Comparison of ENCODE assay signal across 21 mouse cellular contexts in the genomic region with DNA sequence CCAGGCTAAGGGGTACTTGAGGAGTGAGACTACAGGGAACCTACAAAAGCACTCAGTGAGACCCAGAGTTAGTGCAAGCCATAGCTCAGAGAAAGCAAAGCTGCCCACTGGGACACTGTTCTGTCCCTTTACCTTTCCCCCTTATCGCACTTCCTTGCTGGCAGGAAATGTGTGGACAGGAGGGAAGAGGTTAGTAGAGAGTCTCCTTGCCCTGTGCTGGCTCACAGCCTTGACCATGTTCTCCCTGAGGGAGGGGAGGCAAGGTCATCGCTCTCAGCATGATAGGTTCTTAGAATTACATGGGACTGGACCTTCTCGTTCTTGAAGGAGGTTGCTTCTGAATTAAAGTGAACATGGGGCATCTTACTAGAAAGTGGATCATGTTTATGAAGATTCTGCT.
A peak's percentile ranks its signal among the peaks of the same experiment; 100 is the strongest.
DNase-seq lines count a peak whose midpoint lies in the region; ATAC-seq and TF ChIP-seq lines count a peak whose summit lies in the region.
"Had no signal": no experiment of that assay in that cellular context is flagged by ENCODE, and none has a peak within 500 bp of the region (broad histone marks: within the 10 kb centered on the region; RNA-seq: fewer than 3 reads in every experiment).

No protein-coding gene starts in this region.

- TF ChIP-seq EP300 in heart, adult 2 months (IDR thresholded peaks at IDR 0.05; ENCODE audit: insufficient read depth, low read depth, low read length): 0 out of 2 replicates have a peak, but pooled peaks have one; percentile 40
- TF ChIP-seq EP300 in heart, postnatal 0 days (IDR thresholded peaks at IDR 0.05; ENCODE audit: low read depth): no peak

- TF ChIP-seq CTCF in heart, adult 2 months (IDR thresholded peaks at IDR 0.05): no peak
- TF ChIP-seq CTCF in heart, postnatal 0 days (IDR thresholded peaks at IDR 0.05; ENCODE audit: low read depth): no peak

- ATAC-seq in heart, embryonic 11.5 days (replicated peaks; ENCODE audit: insufficient number of reproducible peaks, low FRiP score, low TSS enrichment): no peak
- ATAC-seq in heart, postnatal 0 days (ENCODE audit: insufficient read depth, low read depth): peak; percentile 25; the same call in 1 of the 2 replicates
- ATAC-seq: activated CD4-positive, CD25-positive, alpha-beta regulatory T cell, adult 4 months; forebrain, embryonic 13.5 days; hindbrain, embryonic 16.5 days; inflammation-experienced regulatory T-cells, adult 6 months; intestine, postnatal 0 days; Patski had no signal

- H3K4me3 ChIP-seq in heart, adult 2 months: no peak overlapping the region
- H3K4me3 ChIP-seq in heart, embryonic 11.5 days (ENCODE audit: low read depth, low read length): no peak overlapping the region
- H3K4me3 ChIP-seq in heart, postnatal 0 days (ENCODE audit: low read depth, low read length): no peak overlapping the region
- H3K4me3 ChIP-seq: embryonic facial prominence, embryonic 10.5 days; forebrain, embryonic 13.5 days; heart, embryonic 12.5 days; hindbrain, embryonic 12.5 days had no signal

- 28% methylated on average over 3 of the region's 3 CpGs for WGBS in heart, adult 2 months
- WGBS in heart, embryonic 11.5 days (ENCODE audit: insufficient replicate concordance): 70% methylated on average over 3 of the region's 3 CpGs
- WGBS in heart, postnatal 0 days: 25% methylated on average over 3 of the region's 3 CpGs

- no peaks in the 10 kb centered on the region for H3K9me3 ChIP-seq in heart, embryonic 11.5 days (replicated peaks; ENCODE audit: control insufficient read depth, low read length)
- H3K9me3 ChIP-seq in heart, postnatal 0 days (replicated peaks; ENCODE audit: control insufficient read depth, low read length): no peaks in the 10 kb centered on the region
- H3K9me3 ChIP-seq: embryonic facial prominence, embryonic 10.5 days; forebrain, embryonic 13.5 days; heart, embryonic 12.5 days; hindbrain, embryonic 12.5 days had no signal

- peaks cover 17% of the 10 kb centered on the region for H3K4me1 ChIP-seq in heart, adult 2 months (ENCODE audit: control insufficient read depth, insufficient read depth, low read length)
- H3K4me1 ChIP-seq in heart, embryonic 11.5 days (ENCODE audit: control insufficient read depth, insufficient read depth, low read length): peaks cover 33% of the 10 kb centered on the region
- H3K4me1 ChIP-seq in heart, postnatal 0 days (ENCODE audit: control insufficient read depth, insufficient read depth): peaks cover 39% of the 10 kb centered on the region
- H3K4me1 ChIP-seq: forebrain, embryonic 13.5 days; hindbrain, embryonic 12.5 days had no signal

- TF ChIP-seq POLR2A in heart, adult 2 months (IDR thresholded peaks at IDR 0.05; ENCODE audit: insufficient read depth, low read depth, low read length): no peak

- peaks cover 28% of the 10 kb centered on the region for H3K36me3 ChIP-seq in heart, adult 2 months (ENCODE audit: control insufficient read depth, insufficient read depth, low read length)
- no peaks in the 10 kb centered on the region for H3K36me3 ChIP-seq in heart, embryonic 11.5 days (ENCODE audit: control insufficient read depth, insufficient read depth, low read length)
- H3K36me3 ChIP-seq in heart, postnatal 0 days (replicated peaks; ENCODE audit: control insufficient read depth, insufficient read depth, low read length): no peaks in the 10 kb centered on the region
- H3K36me3 ChIP-seq: embryonic facial prominence, embryonic 10.5 days; heart, embryonic 12.5 days; hindbrain, embryonic 12.5 days had no signal

- H3K27ac ChIP-seq in heart, adult 2 months: peak overlapping the region; percentile 42; the same call in 1 of the 2 replicates
- H3K27ac ChIP-seq in heart, embryonic 11.5 days (ENCODE audit: low read depth, low read length): no peak overlapping the region
- H3K27ac ChIP-seq in heart, postnatal 0 days (ENCODE audit: low read depth): peak overlapping the region; percentile 21; the same call in 1 of the 2 replicates
- H3K27ac ChIP-seq: embryonic facial prominence, embryonic 10.5 days; forebrain, embryonic 13.5 days; hindbrain, embryonic 12.5 days had no signal

- intact Hi-C loops in heart, adult 2 months (cut with DNase I): loop anchor here (5.0 kb wide), 2 partner anchors 46 to 126 kb away; no protein-coding TSS in a partner anchor
- intact Hi-C loops in heart, postnatal 36 days (cut with DNase I): loop anchor here (5.0 kb wide), 2 partner anchors 56 to 126 kb away; no protein-coding TSS in a partner anchor

- H3K9ac ChIP-seq in heart, adult 2 months (ENCODE audit: low read depth, low read length): no peak overlapping the region
- no peak overlapping the region for H3K9ac ChIP-seq in heart, embryonic 11.5 days (ENCODE audit: low read depth, low read length)
- no peak overlapping the region for H3K9ac ChIP-seq in heart, postnatal 0 days (replicated peaks; ENCODE audit: low read depth, low read length)
- H3K9ac ChIP-seq: forebrain, embryonic 13.5 days; heart, embryonic 12.5 days; hindbrain, embryonic 12.5 days had no signal

- peak; percentile 62 for DNase-seq in adrenal gland, postnatal 14 days
- DNase-seq in adrenal gland, adult 8-10 months: no peak
- DNase-seq in heart, adult 2 months: peak in 1 of 2 experiments; percentile 37
- no peak for DNase-seq in heart, postnatal 0 days (ENCODE audit: low spot score)
- DNase-seq in heart, postnatal 36 days: no peak
- peak; percentile 13 for DNase-seq in skeletal muscle tissue, adult 2 months (ENCODE audit: low read depth, low spot score)
- DNase-seq: cerebellum, adult 2 months; cerebellum, postnatal 10 days; gastrocnemius, postnatal 10 days; kidney, adult 8-10 months had no signal

- no peaks in the 10 kb centered on the region for H3K79me2 ChIP-seq in heart, adult 2 months (replicated peaks; ENCODE audit: control insufficient read depth, insufficient read depth, low read length)

- H3K27me3 ChIP-seq in heart, adult 2 months (ENCODE audit: control insufficient read depth, insufficient read depth, low read length): no peaks in the 10 kb centered on the region
- no peaks in the 10 kb centered on the region for H3K27me3 ChIP-seq in heart, embryonic 11.5 days (ENCODE audit: control insufficient read depth, insufficient read depth, low read length)
- no peaks in the 10 kb centered on the region for H3K27me3 ChIP-seq in heart, postnatal 0 days (ENCODE audit: control insufficient read depth, insufficient read depth, low read length)
- H3K27me3 ChIP-seq: CH12.LX; forebrain, embryonic 13.5 days; heart, embryonic 12.5 days; hindbrain, embryonic 12.5 days; Patski had no signal

- H3K4me2 ChIP-seq in heart, embryonic 11.5 days: no peak overlapping the region
- no peak overlapping the region for H3K4me2 ChIP-seq in heart, postnatal 0 days (ENCODE audit: low read depth, low read length)
- H3K4me2 ChIP-seq: forebrain, embryonic 13.5 days; heart, embryonic 12.5 days; hindbrain, embryonic 12.5 days had no signal

Comparison
In these comparisons a context has a peak if more than half of its experiments do, and no peak if none do; other contexts are left out.
1. DNase-seq: peak in adrenal gland, postnatal 14 days (single experiment) and skeletal muscle tissue, adult 2 months (single experiment); none in adrenal gland, adult 8-10 months (single experiment), heart, postnatal 0 days (single experiment) and heart, postnatal 36 days (0 of 2).